Mouse (Mus musculus) hindbrain, embryonic 11.5 days (tissue): ENCODE measurements around the gene Cbx3. TPM values are rescaled to one million over a fixed set of nuclear protein-coding genes. Genes with fewer than 3 reads are reported as not detected.
A peak's percentile ranks its signal among the peaks of the same experiment; 100 is the strongest.

Experiments used
- ATAC-seq: fragments of 200-750 bp; cut with Nextera tagmentation; 2 replicates; pipeline ENCODE4 v1.8.0; 2017; ENCODE audit warnings: mild to moderate bottlenecking, moderate TSS enrichment, moderate library complexity; ENCODE audit not compliant: low FRiP score
- DNase-seq: peaks from one replicate; pipeline ENCODE4 v3.0.0-alpha.2; 2015; ENCODE audit warnings: low spot score
- H3K27ac ChIP-seq: fragments of 300-500 bp; sonication (generic); 2 replicates; pipeline ENCODE4 v1.5.1; 2014; ENCODE audit warnings: mild to moderate bottlenecking, low read depth, low read length
- H3K27me3 ChIP-seq: fragments of 300-500 bp; sonication (generic); 2 replicates; pipeline ENCODE4 v1.6.1; 2014; ENCODE audit warnings: mild to moderate bottlenecking, low read length, moderate library complexity, mixed read lengths; ENCODE audit not compliant: control insufficient read depth, insufficient read depth
- H3K36me3 ChIP-seq: fragments of 300-500 bp; sonication (generic); 2 replicates; pipeline ENCODE4 v1.6.1; 2014; ENCODE audit warnings: mild to moderate bottlenecking, low read length, moderate library complexity, mixed read lengths; ENCODE audit not compliant: control insufficient read depth, insufficient read depth
- H3K4me1 ChIP-seq: fragments of 300-500 bp; sonication (generic); replicated peaks from 2 replicates; pipeline ENCODE4 v1.6.1; 2014; ENCODE audit warnings: low read length, mixed read lengths; ENCODE audit not compliant: control insufficient read depth, insufficient read depth
- H3K4me2 ChIP-seq: fragments of 300-500 bp; sonication (generic); replicated peaks from 2 replicates; pipeline ENCODE4 v1.6.1; 2014; ENCODE audit warnings: mild to moderate bottlenecking, low read depth, low read length
- H3K4me3 ChIP-seq: fragments of 300-500 bp; sonication (generic); 2 replicates; pipeline ENCODE4 v1.5.1; 2014; ENCODE audit warnings: low read depth, low read length
- H3K9ac ChIP-seq: fragments of 300-500 bp; sonication (generic); 2 replicates; pipeline ENCODE4 v1.6.1; 2014; ENCODE audit warnings: low read depth, low read length
- H3K9me3 ChIP-seq: fragments of 300-500 bp; sonication (generic); 2 replicates; pipeline ENCODE4 v1.6.1; 2016; ENCODE audit warnings: low read length; ENCODE audit not compliant: control insufficient read depth
- WGBS: fragments of 180-500 bp; shearing (Covaris S2); extraction: QIAGEN DNeasy Blood & Tissue Kit; methylation state at CpG from one replicate; pipeline ENCODE4 v1.1.7; 2014; 5-methylcytosine and 5-hydroxymethylcytosine counted together
- polyA plus RNA-seq: library from polyadenylated mRNA; unstranded; fragments of >200 nt; fragmentation: Nextera tagmentation; extraction: Ambion mirVana; gene quantifications from 2 replicates; pipeline ENCODE4 v1.2.1, GENCODE M21; 2014

Cbx3 gene
- polyA plus RNA-seq, 1 experiment from 2014 or later = 660 TPM

- H3K9me3 ChIP-seq = no peaks in the 10 kb centered on the region
- WGBS = 64% methylated on average over 7 of the region's 7 CpGs
- H3K4me1 ChIP-seq = no peaks in the 10 kb centered on the region
- H3K27me3 ChIP-seq = no peaks in the 10 kb centered on the region
- 0 out of 2 replicates have a peak overlapping the region, but pooled peaks have one; percentile 17 for H3K27ac ChIP-seq
- DNase-seq (no peak), ATAC-seq (no peak)
- no peak overlapping the region for H3K4me2 ChIP-seq
- H3K4me3 ChIP-seq = no peak overlapping the region
- no peak overlapping the region for H3K9ac ChIP-seq
- H3K36me3 ChIP-seq = no peaks in the 10 kb centered on the region
Measured at GRCm38 (mm10) chr6:51452927-51453503, 17.1 kb upstream of the Cbx3 start.

GRCm38 (mm10) chr6:51454949-51455348 is 15.2 kb upstream of the Cbx3 start:
- Histone ChIP-seq H3K27me3 (no peaks in the 10 kb centered on the region), H3K36me3 (no peaks in the 10 kb centered on the region), H3K9ac (no peak overlapping the region), H3K4me3 (no peak overlapping the region), H3K27ac (no peak overlapping the region), H3K4me1 (no peaks in the 10 kb centered on the region), H3K9me3 (no peaks in the 10 kb centered on the region), H3K4me2 (no peak overlapping the region)
- WGBS = 81% methylated on average over 3 of the region's 3 CpGs
- DNase-seq = no peak
- no peak for ATAC-seq

- ATAC-seq = no peak
- no peak overlapping the region for H3K9ac ChIP-seq
- no peaks in the 10 kb centered on the region for H3K27me3 ChIP-seq
- no peaks in the 10 kb centered on the region for H3K4me1 ChIP-seq
- 91% methylated on average over 1 of the region's 1 CpGs for WGBS
- no peaks in the 10 kb centered on the region for H3K9me3 ChIP-seq
- H3K36me3 ChIP-seq = no peaks in the 10 kb centered on the region
- H3K27ac ChIP-seq = no peak overlapping the region
- H3K4me2 ChIP-seq = no peak overlapping the region
- H3K4me3 ChIP-seq = no peak overlapping the region
- no peak for DNase-seq
Measured at GRCm38 (mm10) chr6:51456198-51456597, 14.0 kb upstream of the Cbx3 start.

GRCm38 (mm10) chr6:51457283-51457682 is 12.9 kb upstream of the Cbx3 start:
- DNase-seq = no peak

GRCm38 (mm10) chr6:51457770-51458387 is 12.3 kb upstream of the Cbx3 start:
- H3K27me3 ChIP-seq = no peaks in the 10 kb centered on the region
- H3K9ac ChIP-seq = no peak overlapping the region
- H3K4me2 ChIP-seq = no peak overlapping the region
- H3K4me1 ChIP-seq = no peaks in the 10 kb centered on the region
- no peak overlapping the region for H3K4me3 ChIP-seq
- DNase-seq (no peak), ATAC-seq (no peak)
- no peaks in the 10 kb centered on the region for H3K9me3 ChIP-seq
- 87% methylated on average over 8 of the region's 8 CpGs for WGBS
- H3K36me3 ChIP-seq = peaks cover 7% of the 10 kb centered on the region
- no peak overlapping the region for H3K27ac ChIP-seq

More at GRCm38 (mm10) chr6:51457283-51457682, 12.9 kb upstream of the Cbx3 start:
- Histone ChIP-seq H3K4me2 (no peak overlapping the region), H3K27me3 (no peaks in the 10 kb centered on the region), H3K27ac (no peak overlapping the region), H3K9ac (no peak overlapping the region), H3K4me3 (no peak overlapping the region), H3K9me3 (no peaks in the 10 kb centered on the region), H3K4me1 (no peaks in the 10 kb centered on the region), H3K36me3 (peaks cover 6% of the 10 kb centered on the region)
- 87% methylated on average over 3 of the region's 3 CpGs for WGBS
- ATAC-seq = no peak

- no peak overlapping the region for H3K4me3 ChIP-seq
- no peaks in the 10 kb centered on the region for H3K27me3 ChIP-seq
- H3K27ac ChIP-seq = no peak overlapping the region
- DNase-seq = no peak
- no peak overlapping the region for H3K9ac ChIP-seq
- peaks cover 11% of the 10 kb centered on the region for H3K36me3 ChIP-seq
- H3K4me1 ChIP-seq = no peaks in the 10 kb centered on the region
- 54% methylated on average over 2 of the region's 2 CpGs for WGBS
- no peaks in the 10 kb centered on the region for H3K9me3 ChIP-seq
- peak; percentile 38; the same call in 1 of the 2 replicates for ATAC-seq
- no peak overlapping the region for H3K4me2 ChIP-seq
Measured at GRCm38 (mm10) chr6:51458925-51459312, 11.2 kb upstream of the Cbx3 start.

GRCm38 (mm10) chr6:51459313-51460020 is 10.7 kb upstream of the Cbx3 start:
- DNase-seq = peak; percentile 56
- peaks cover 11% of the 10 kb centered on the region for H3K36me3 ChIP-seq
- WGBS = 34% methylated on average over 5 of the region's 5 CpGs
- no peaks in the 10 kb centered on the region for H3K27me3 ChIP-seq
- no peak overlapping the region for H3K4me3 ChIP-seq
- H3K4me1 ChIP-seq = no peaks in the 10 kb centered on the region
- H3K27ac ChIP-seq = no peak overlapping the region
- no peak overlapping the region for H3K4me2 ChIP-seq
- ATAC-seq = peak; percentile 55
- H3K9ac ChIP-seq = no peak overlapping the region
- no peaks in the 10 kb centered on the region for H3K9me3 ChIP-seq

- 0 out of 2 replicates have a peak, but pooled peaks have one; percentile 15 for ATAC-seq
- Histone ChIP-seq H3K4me2 (no peak overlapping the region), H3K9me3 (no peaks in the 10 kb centered on the region), H3K4me3 (no peak overlapping the region), H3K36me3 (peaks cover 11% of the 10 kb centered on the region), H3K27me3 (no peaks in the 10 kb centered on the region), H3K9ac (no peak overlapping the region), H3K27ac (no peak overlapping the region), H3K4me1 (no peaks in the 10 kb centered on the region)
- 79% methylated on average over 4 of the region's 4 CpGs for WGBS
- no peak for DNase-seq
Measured at GRCm38 (mm10) chr6:51460021-51460360, 10.2 kb upstream of the Cbx3 start.

- 85% methylated on average over 3 of the region's 3 CpGs for WGBS
- ATAC-seq (no peak), DNase-seq (peak; percentile 42)
- Histone ChIP-seq H3K4me1 (no peaks in the 10 kb centered on the region), H3K27me3 (no peaks in the 10 kb centered on the region), H3K36me3 (peaks cover 11% of the 10 kb centered on the region), H3K9ac (no peak overlapping the region), H3K4me2 (no peak overlapping the region), H3K9me3 (no peaks in the 10 kb centered on the region), H3K27ac (no peak overlapping the region), H3K4me3 (no peak overlapping the region)
Measured at GRCm38 (mm10) chr6:51460363-51460762, 9.8 kb upstream of the Cbx3 start.
